Mouse (Mus musculus): ENCODE results near the gene Nuak2.
A peak's percentile ranks its signal among the peaks of the same experiment; 100 is the strongest.

Nuak2 gene

DNA sequence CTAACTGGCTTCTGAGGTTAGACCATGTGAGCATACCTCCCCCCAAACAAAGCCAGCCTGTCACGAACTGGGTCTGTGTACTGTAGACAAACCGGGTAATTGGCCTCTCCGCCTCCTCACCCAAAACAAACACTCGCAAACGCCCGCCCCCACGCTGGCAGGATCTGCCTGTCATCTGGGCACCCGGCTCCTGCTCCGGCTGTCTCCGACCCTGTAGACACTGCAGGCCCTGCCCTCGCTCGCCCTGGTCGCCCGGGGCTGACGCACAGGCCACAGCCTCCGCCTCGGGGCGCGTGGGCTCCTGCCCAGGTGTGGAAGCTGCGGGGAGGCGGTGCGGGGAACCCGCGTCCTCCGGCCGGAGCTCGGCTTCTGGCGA lies 17.5 kb upstream of the Nuak2 start, which contains the start of gene Klhdc8a:
TSS of gene Klhdc8a (plus strand) at position 202 of the 376 bp plus-strand sequence.
- peak; percentile 56 for DNase-seq (ENCODE audit: low read depth, low spot score)

DNA sequence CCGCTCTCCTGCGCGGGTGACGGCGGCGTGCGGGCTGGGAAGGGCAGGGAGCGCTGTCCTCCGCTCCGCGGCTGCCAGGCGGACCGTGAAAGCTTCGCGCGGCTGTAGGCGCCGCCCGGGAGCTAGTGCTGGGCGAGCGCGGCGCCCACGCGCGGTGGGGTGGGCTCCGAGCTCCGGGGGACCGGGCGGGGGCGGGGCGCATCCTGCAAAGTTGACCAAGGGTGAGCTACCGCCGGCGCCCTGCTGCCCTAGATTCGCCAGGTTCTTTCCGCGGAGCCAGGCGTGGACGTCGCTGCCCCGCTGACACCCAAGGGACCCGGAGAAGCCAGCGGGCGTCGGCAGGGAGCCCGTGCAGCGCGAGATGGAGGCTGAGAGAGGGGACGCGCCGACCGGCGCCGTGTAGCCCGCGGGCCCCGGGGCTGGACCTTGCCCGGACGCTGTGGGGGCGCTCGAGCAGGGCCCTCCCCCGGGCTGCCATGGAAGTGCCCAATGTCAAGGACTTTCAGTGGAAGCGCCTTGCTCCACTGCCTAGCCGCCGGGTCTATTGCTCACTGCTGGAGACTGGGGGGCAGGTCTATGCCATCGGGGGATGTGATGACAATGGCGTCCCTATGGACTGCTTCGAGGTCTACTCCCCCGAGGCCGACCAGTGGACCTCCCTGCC lies 17.0 kb upstream of the Nuak2 start:
- DNase-seq (ENCODE audit: low read depth, low spot score): no peak

DNA sequence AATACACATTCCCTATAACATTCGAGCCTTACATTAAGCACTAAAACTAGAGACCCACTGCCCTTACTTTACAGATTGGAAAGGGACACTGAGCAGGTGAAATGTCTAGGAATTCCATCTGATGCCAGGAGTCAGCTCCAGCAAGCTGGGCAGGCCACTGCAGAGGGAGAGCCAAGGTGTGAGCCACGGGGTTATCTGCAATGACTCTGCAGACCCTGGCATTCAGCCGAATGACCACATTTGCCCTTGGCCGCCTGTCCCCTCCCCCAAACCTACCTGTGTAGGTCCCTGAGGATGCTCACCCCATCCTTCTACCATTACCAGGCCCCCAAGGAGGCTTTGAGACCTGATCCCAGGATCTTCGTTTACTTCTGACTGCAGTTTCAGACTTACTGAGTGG lies 16.2 kb upstream of the Nuak2 start:
- DNase-seq (ENCODE audit: low read depth, low spot score): no peak

DNA sequence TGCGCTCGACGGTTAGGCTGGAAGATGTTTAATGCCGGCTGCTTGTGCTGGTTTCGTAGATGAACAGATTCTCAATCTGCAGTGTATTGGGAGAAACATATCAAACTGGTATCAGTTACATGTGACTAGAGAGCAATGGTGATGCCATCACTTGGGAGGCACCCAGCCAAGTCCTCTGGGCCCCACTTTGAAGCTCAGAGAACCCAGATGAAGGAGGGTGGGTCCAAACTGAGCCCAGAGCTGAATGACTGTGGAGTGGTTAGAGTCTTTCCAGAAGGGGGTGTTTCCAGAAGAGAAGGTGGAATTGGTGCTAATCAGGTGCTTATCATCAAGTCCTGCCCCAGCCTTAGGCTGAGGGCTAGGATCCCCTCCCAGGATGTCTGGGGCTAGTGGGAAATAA lies 14.7 kb upstream of the Nuak2 start:
- DNase-seq (ENCODE audit: low read depth, low spot score): no peak

GRCm38 (mm10) chr1:132302341-132302866 lies 13.5 kb upstream of the Nuak2 start:
- DNase-seq (ENCODE audit: low read depth, low spot score): no peak

DNA sequence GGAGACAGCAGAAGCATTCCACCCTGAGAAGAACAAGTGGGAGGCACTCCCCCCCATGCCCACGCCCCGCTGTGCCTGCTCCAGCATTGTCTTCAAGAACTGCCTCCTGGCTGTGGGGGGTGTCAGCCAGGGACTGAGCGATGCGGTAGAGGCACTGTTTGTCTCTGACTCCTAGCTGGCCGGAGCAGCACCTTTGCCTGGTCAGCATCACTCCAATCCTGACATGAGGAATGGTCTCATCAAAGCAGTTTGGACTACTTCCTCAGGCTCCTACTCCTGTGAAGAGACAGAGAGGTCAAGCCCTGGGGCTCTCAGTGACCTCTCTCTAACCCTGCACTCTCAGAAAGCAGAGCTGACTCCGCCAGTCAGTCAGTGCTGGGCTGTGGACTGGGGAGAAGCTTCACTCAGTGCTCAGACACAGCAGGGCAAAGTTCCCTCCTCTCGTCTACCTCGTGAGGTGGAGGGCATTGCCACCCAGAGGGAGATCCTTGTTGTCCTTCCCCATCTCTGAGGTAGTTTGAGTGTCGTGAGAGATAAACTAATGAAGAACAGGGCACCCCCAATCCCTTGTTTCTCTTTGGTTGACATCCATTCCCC lies 11.2 kb upstream of the Nuak2 start:
- DNase-seq (ENCODE audit: low read depth, low spot score): peak; percentile 20

GRCm38 (mm10) chr1:132306160-132306559 lies 9.8 kb upstream of the Nuak2 start:
- DNase-seq (ENCODE audit: low read depth, low spot score): peak; percentile 72

GRCm38 (mm10) chr1:132306808-132307207 lies 9.1 kb upstream of the Nuak2 start:
- DNase-seq (ENCODE audit: low read depth, low spot score): peak; percentile 40

DNA sequence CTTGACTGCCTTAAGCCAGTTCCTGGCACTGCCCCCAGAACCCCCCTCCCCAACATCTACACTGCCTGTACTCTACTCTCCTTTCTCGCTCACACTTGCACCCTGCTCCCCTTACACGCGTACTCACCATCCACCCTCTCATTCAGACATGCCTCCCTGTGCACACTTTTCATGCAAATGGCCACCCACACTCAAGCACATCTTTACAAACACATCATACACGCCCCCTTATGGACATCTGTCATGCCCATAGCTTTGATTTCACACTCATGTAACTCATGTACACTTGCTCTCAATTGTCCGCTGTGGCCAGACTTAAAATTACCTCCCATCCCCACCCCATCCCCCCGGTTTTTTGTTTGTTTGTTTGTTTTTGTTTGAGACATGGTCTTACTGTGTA lies 8.0 kb upstream of the Nuak2 start:
- DNase-seq (ENCODE audit: low read depth, low spot score): no peak

DNA sequence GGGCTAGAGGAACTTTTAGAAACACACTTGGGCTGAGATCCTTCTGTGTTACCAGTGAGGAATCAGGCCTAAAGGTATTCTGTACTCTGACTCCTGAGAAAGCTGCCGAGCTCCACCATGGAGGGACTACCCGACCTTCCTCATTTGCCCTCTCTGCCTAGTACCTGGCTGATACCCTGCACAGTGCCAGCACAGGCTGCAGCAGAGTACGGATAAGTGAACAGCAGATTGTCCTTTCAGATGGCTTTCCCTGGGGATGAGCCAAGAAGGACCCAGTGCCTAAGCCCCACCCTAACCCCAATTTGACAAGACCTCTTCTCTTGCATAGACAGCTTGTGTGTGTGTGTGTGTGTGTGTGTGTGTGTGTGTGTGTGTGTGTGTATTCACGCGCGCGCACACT lies 7.3 kb upstream of the Nuak2 start:
- no peak for DNase-seq (ENCODE audit: low read depth, low spot score)

DNA sequence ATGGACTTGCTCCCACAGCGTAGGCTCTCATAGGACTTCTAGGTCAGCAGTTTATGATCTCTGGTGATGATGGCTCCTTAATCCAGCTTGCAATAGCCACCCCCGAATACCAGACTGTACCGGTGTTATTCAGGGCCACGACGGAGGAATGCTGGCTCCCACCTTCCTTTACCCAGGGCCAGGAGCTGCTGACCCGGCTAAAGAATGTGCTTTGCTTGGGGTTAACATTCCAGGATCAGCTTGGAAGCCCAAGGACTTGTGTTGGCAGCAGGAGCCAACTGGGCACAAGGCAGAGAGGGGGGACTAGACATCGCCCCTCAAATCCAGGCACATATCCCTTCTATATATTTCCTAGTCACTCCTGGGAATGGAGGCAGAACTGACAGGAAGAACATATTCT lies 5.2 kb upstream of the Nuak2 start:
- DNase-seq (ENCODE audit: low read depth, low spot score): no peak

- no peak for DNase-seq (ENCODE audit: low read depth, low spot score)
Observed at GRCm38 (mm10) chr1:132311174-132311859, 4.6 kb upstream of the Nuak2 start.

- DNase-seq (ENCODE audit: low read depth, low spot score): no peak
Observed at GRCm38 (mm10) chr1:132312043-132312442, 3.9 kb upstream of the Nuak2 start.

- DNase-seq (ENCODE audit: low read depth, low spot score): peak; percentile 77
Observed at GRCm38 (mm10) chr1:132312703-132313102, 3.2 kb upstream of the Nuak2 start.

DNA sequence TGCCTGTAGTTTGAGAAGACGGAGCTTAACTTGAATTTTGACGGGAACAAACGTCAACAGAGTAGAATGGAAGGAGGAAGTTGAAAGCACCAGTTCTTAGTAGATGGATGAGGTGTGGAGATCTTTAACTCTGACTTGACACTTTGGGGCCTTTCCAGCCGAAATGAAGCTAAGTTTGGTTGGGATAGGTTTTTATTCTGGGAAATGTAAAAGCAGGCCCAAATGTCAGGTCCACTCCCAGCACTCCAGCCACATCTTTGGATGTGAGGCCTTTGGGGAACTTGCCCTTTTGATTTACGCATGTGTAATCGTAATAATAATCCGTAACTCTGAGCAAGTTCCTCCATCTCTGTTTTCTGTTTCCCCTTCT lies 684 bp downstream of the Nuak2 start:
- DNase-seq (ENCODE audit: low read depth, low spot score): no peak

DNA sequence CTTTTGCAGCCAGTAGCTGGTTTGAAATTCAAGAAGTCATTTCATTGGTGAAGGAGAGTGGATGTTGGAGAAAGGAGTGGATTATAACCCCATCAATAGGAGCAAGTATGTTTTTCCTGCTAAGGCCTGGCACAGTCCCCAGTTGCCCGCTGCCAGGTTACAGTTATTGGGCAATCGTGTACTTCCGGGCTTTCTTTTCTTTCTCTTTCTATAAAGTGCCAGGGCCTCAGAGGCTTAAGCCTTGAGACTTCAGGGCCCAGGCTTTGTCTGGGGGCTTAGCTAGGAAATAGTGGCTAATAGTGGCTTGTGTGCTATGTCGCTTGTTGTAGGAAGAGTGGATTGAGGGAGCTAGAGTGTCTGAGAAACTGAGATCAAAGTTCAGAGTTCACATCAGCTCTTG lies 1.5 kb downstream of the Nuak2 start:
- DNase-seq (ENCODE audit: low read depth, low spot score): no peak

- DNase-seq (ENCODE audit: low read depth, low spot score): no peak
Observed at GRCm38 (mm10) chr1:132317894-132318863, 2.3 kb downstream of the Nuak2 start.

- DNase-seq (ENCODE audit: low read depth, low spot score): no peak
Observed at GRCm38 (mm10) chr1:132319242-132319641, 3.3 kb downstream of the Nuak2 start.

DNA sequence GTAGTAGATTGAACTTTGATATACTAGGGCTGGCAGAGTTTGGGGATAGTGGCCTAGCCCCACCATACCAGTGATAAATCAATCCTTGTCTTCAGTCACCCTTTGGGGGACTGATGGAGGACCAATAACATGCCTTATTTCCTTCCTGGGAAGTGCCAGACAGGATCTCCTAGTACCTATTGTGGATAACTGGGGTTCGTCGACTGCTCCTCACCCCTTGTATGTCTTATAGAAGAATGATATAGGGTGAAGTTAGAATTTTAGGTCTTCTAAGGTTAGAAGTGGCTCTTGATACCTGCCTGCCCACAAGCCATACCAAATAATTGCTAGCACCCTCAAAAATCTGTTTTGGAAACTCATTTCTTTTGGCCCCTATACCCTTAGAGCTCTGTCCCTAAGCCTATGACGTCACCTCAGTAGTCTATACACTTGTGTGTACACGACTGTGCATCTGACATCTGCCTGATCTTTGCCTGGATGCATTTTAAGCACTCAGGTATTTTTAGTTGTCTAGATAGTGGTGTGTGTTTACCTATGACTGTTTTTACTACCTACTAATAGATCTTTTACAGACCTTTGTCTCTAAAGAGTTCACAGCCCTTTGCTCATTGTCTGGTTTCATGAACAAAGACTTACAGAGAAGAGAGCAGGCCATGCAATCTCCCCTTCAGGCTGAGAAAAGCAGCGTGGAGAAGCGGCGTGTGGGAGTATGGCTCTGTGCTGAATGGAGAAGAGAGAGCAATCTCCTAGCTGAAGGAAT lies 6.1 kb downstream of the Nuak2 start:
- DNase-seq (ENCODE audit: low read depth, low spot score): no peak

DNA sequence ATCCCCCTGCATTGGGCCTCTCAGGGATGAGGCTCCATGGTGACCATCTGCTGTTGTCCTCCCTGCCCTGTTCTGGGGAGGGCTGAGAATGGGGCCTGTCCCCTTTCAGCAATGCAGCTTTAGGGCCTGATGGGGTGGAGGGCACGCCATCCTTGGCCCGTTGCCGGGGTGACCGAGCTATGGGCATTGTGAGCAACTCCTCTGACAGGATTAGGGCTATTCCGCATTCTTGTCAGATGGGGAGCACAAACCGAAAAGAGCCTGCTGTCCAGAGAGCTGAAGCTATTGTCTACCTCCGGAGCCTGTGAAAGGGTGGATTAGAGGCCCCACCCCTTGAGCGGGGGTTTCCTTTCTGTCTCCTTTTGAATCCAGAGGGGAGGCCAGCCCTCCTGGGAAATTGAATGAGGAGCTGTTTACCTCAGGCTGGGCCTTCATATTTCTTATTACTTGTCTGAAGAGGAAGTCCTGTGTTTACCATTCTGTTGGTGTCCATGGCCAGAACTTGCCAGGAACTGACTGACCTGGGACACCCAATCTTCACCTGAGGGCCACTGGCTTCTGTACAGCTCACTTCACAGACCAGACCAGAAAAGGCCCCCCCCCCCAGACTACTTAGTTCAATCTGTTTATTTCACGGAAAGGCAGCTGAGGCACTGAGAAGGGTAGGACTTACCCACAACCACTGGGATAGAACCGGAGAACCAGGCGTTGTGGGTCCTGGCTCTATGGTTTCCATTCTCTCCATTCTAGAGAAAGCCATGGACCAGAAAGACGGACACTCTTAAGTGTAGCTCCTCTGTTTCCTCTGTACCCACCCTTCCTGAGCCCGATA lies 7.0 kb downstream of the Nuak2 start:
- peak; percentile 98 for DNase-seq (ENCODE audit: low read depth, low spot score)
